Mouse (Mus musculus): ENCODE data around the gene Enah. TPM values are rescaled to one million over a fixed set of nuclear protein-coding genes. Genes with fewer than 3 reads are reported as not detected.

The Enah gene
- polyA plus RNA-seq, 1 experiment from 2014 or later = 18.6 TPM

- Histone ChIP-seq H3K27me3 (no peaks in the 10 kb centered on the region), H3K4me2 (no peak overlapping the region), H3K27ac (peak overlapping the region; percentile 78), H3K4me1 (replicated peaks) (peaks cover 38% of the 10 kb centered on the region), H3K36me3 (no peaks in the 10 kb centered on the region), H3K9ac (no peak overlapping the region), H3K4me3 (no peak overlapping the region), H3K9me3 (replicated peaks) (no peaks in the 10 kb centered on the region)
- 84% methylated on average over 5 of the region's 5 CpGs for WGBS
- ATAC-seq (replicated peaks; ENCODE audit: insufficient number of reproducible peaks, insufficient read depth, low FRiP score, low read depth) = no peak
Measured at GRCm38 (mm10) chr1:182026821-182027220, 7.0 kb upstream of the Enah start.

GRCm38 (mm10) chr1:182026120-182026519 lies 6.3 kb upstream of the Enah start:
- ATAC-seq (replicated peaks; ENCODE audit: insufficient number of reproducible peaks, insufficient read depth, low FRiP score, low read depth) = peak; percentile 53; the same call in 1 of the 2 replicates
- Histone ChIP-seq H3K9ac (no peak overlapping the region), H3K36me3 (no peaks in the 10 kb centered on the region), H3K4me2 (no peak overlapping the region), H3K4me3 (no peak overlapping the region), H3K27ac (peak overlapping the region; percentile 78), H3K27me3 (no peaks in the 10 kb centered on the region), H3K4me1 (replicated peaks) (peaks cover 43% of the 10 kb centered on the region), H3K9me3 (replicated peaks) (no peaks in the 10 kb centered on the region)
- whole genome bisulfite sequencing = 31% methylated on average over 7 of the region's 7 CpGs

GRCm38 (mm10) chr1:182021691-182022299 lies 2.0 kb upstream of the Enah start:
- no peak for ATAC-seq (replicated peaks; ENCODE audit: insufficient number of reproducible peaks, insufficient read depth, low FRiP score, low read depth)
- peaks cover 36% of the 10 kb centered on the region for H3K4me1 ChIP-seq (replicated peaks)
- no peaks in the 10 kb centered on the region for H3K9me3 ChIP-seq (replicated peaks)
- H3K4me2 ChIP-seq = peak overlapping the region; percentile 87
- no peak overlapping the region for H3K9ac ChIP-seq
- 57% methylated on average over 6 of the region's 6 CpGs for WGBS
- H3K4me3 ChIP-seq = no peak overlapping the region
- H3K36me3 ChIP-seq = no peaks in the 10 kb centered on the region
- H3K27ac ChIP-seq = peak overlapping the region; percentile 96
- no peaks in the 10 kb centered on the region for H3K27me3 ChIP-seq

- 29% methylated on average over 11 of the region's 11 CpGs for WGBS
- H3K9me3 ChIP-seq (replicated peaks) = no peaks in the 10 kb centered on the region
Measured at GRCm38 (mm10) chr1:182020831-182021460, 1.2 kb upstream of the Enah start.

GRCm38 (mm10) chr1:182019266-182019925 lies 394 bp downstream of the Enah start:
- Histone ChIP-seq H3K27ac (peak overlapping the region; percentile 96), H3K36me3 (no peaks in the 10 kb centered on the region), H3K27me3 (no peaks in the 10 kb centered on the region), H3K4me2 (peak overlapping the region; percentile 87), H3K4me1 (replicated peaks) (peaks cover 26% of the 10 kb centered on the region), H3K9me3 (replicated peaks) (no peaks in the 10 kb centered on the region), H3K4me3 (peak overlapping the region; percentile 68), H3K9ac (peak overlapping the region; percentile 91)
- peak; percentile 53 for ATAC-seq (replicated peaks; ENCODE audit: insufficient number of reproducible peaks, insufficient read depth, low FRiP score, low read depth)
- under 1% methylated on average over 53 of the region's 104 CpGs for WGBS

More at GRCm38 (mm10) chr1:182020831-182021460, 1.2 kb upstream of the Enah start:
- H3K4me2 ChIP-seq = peak overlapping the region; percentile 87
- H3K9ac ChIP-seq = peak overlapping the region; percentile 91
- H3K36me3 ChIP-seq = no peaks in the 10 kb centered on the region
- H3K4me1 ChIP-seq (replicated peaks) = peaks cover 28% of the 10 kb centered on the region
- peak overlapping the region; percentile 68 for H3K4me3 ChIP-seq
- H3K27me3 ChIP-seq = no peaks in the 10 kb centered on the region
- ATAC-seq (replicated peaks; ENCODE audit: insufficient number of reproducible peaks, insufficient read depth, low FRiP score, low read depth) = no peak
- H3K27ac ChIP-seq = peak overlapping the region; percentile 96

GRCm38 (mm10) chr1:182018397-182019265 lies 1.2 kb downstream of the Enah start:
- 1% methylated on average over 29 of the region's 29 CpGs for WGBS
- no peaks in the 10 kb centered on the region for H3K27me3 ChIP-seq
- peaks cover 26% of the 10 kb centered on the region for H3K4me1 ChIP-seq (replicated peaks)
- no peak for ATAC-seq (replicated peaks; ENCODE audit: insufficient number of reproducible peaks, insufficient read depth, low FRiP score, low read depth)
- H3K9ac ChIP-seq = peak overlapping the region; percentile 91
- no peaks in the 10 kb centered on the region for H3K36me3 ChIP-seq
- peak overlapping the region; percentile 68 for H3K4me3 ChIP-seq
- H3K4me2 ChIP-seq = peak overlapping the region; percentile 87
- H3K9me3 ChIP-seq (replicated peaks) = no peaks in the 10 kb centered on the region
- H3K27ac ChIP-seq = peak overlapping the region; percentile 96

GRCm38 (mm10) chr1:182005831-182006230 lies 14.0 kb downstream of the Enah start:
- Histone ChIP-seq H3K9ac (no peak overlapping the region), H3K27ac (no peak overlapping the region), H3K27me3 (no peaks in the 10 kb centered on the region), H3K4me3 (no peak overlapping the region), H3K36me3 (peaks cover 16% of the 10 kb centered on the region; the same call in 1 of the 2 replicates), H3K4me1 (replicated peaks) (no peaks in the 10 kb centered on the region; the same call in 1 of the 2 replicates), H3K4me2 (no peak overlapping the region), H3K9me3 (replicated peaks) (no peaks in the 10 kb centered on the region)
- no peak for ATAC-seq (replicated peaks; ENCODE audit: insufficient number of reproducible peaks, insufficient read depth, low FRiP score, low read depth)
- WGBS = 65% methylated on average over 1 of the region's 1 CpGs

- Histone ChIP-seq H3K4me1 (replicated peaks) (peaks cover 25% of the 10 kb centered on the region), H3K9me3 (replicated peaks) (no peaks in the 10 kb centered on the region), H3K4me2 (no peak overlapping the region), H3K27ac (no peak overlapping the region), H3K36me3 (no peaks in the 10 kb centered on the region), H3K27me3 (no peaks in the 10 kb centered on the region), H3K4me3 (no peak overlapping the region), H3K9ac (no peak overlapping the region)
- WGBS = 81% methylated on average over 4 of the region's 4 CpGs
- no peak for ATAC-seq (replicated peaks; ENCODE audit: insufficient number of reproducible peaks, insufficient read depth, low FRiP score, low read depth)
Measured at GRCm38 (mm10) chr1:181998673-181999072, 21.1 kb downstream of the Enah start.

- ATAC-seq (replicated peaks; ENCODE audit: insufficient number of reproducible peaks, insufficient read depth, low FRiP score, low read depth) = no peak
- no peak overlapping the region for H3K4me2 ChIP-seq
- no peaks in the 10 kb centered on the region for H3K27me3 ChIP-seq
- H3K36me3 ChIP-seq = no peaks in the 10 kb centered on the region
- H3K9me3 ChIP-seq (replicated peaks) = no peaks in the 10 kb centered on the region
- H3K4me3 ChIP-seq = no peak overlapping the region
- peaks cover 33% of the 10 kb centered on the region for H3K4me1 ChIP-seq (replicated peaks)
- 70% methylated on average over 3 of the region's 3 CpGs for WGBS
- no peak overlapping the region for H3K9ac ChIP-seq
- no peak overlapping the region for H3K27ac ChIP-seq
Measured at GRCm38 (mm10) chr1:181997791-181998190, 22.0 kb downstream of the Enah start.

GRCm38 (mm10) chr1:181993597-181993996 lies 26.2 kb downstream of the Enah start:
- Histone ChIP-seq H3K27ac (no peak overlapping the region), H3K9ac (no peak overlapping the region), H3K9me3 (replicated peaks) (no peaks in the 10 kb centered on the region), H3K4me3 (no peak overlapping the region), H3K4me1 (replicated peaks) (peaks cover 51% of the 10 kb centered on the region), H3K36me3 (no peaks in the 10 kb centered on the region), H3K27me3 (no peaks in the 10 kb centered on the region), H3K4me2 (no peak overlapping the region)
- ATAC-seq (replicated peaks; ENCODE audit: insufficient number of reproducible peaks, insufficient read depth, low FRiP score, low read depth) = no peak
- 55% methylated on average over 5 of the region's 5 CpGs for WGBS

GRCm38 (mm10) chr1:181988367-181988766 lies 31.4 kb downstream of the Enah start:
- Histone ChIP-seq H3K27me3 (no peaks in the 10 kb centered on the region), H3K27ac (peak overlapping the region; percentile 37), H3K4me2 (no peak overlapping the region), H3K36me3 (no peaks in the 10 kb centered on the region), H3K4me3 (no peak overlapping the region), H3K9me3 (replicated peaks) (no peaks in the 10 kb centered on the region), H3K9ac (no peak overlapping the region; the same call in 1 of the 2 replicates), H3K4me1 (replicated peaks) (peaks cover 40% of the 10 kb centered on the region)
- ATAC-seq (replicated peaks; ENCODE audit: insufficient number of reproducible peaks, insufficient read depth, low FRiP score, low read depth) = no peak
- WGBS = 39% methylated on average over 2 of the region's 2 CpGs
